Mouse (Mus musculus) brain, embryonic 14.5 days (tissue): ENCODE data around the gene Lrrc3b.

Source experiments
- CTCF ChIP-seq: fragments of 200-500 bp; IDR thresholded peaks from 2 replicates; pipeline ENCODE4 v1.5.1; 2012; ENCODE audit warnings: inconsistent platforms, mild to moderate bottlenecking, moderate library complexity, borderline replicate concordance; ENCODE audit not compliant: insufficient read depth, insufficient read length; ENCODE audit errors: extremely low read depth
- POLR2A ChIP-seq: fragments of 200-500 bp; IDR thresholded peaks from 2 replicates; pipeline ENCODE4 v1.6.1; 2012; ENCODE audit warnings: mild to moderate bottlenecking, inconsistent platforms, borderline replicate concordance; ENCODE audit not compliant: poor library complexity, insufficient read depth, insufficient read length, severe bottlenecking; ENCODE audit errors: extremely low read depth

DNA sequence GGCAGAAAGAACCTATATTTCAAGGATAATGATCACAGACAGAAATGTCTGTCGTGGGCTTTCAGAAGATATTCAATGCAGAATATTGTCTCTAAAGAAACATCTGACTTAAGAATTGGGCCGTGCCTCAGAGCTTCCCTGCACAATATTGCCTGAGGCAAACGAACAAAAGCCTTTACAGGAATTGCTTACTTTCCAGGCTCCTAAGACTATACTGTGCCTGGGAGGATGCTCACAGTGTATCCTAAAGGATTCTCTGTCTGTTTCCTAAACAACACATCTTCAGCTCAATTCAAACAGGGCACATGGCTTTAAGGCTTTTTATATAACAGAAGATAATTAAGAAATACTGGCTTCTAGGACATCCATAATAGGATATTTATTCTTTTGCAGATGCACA, 79.7 kb downstream of the Lrrc3b start:
- TF ChIP-seq CTCF (no peak), POLR2A (no peak)
